Mouse (Mus musculus) brain, embryonic 14.5 days (tissue): ENCODE results near the gene Htr1d.

Experiments used
- CTCF ChIP-seq: fragments of 200-500 bp; IDR thresholded peaks from 2 replicates; pipeline ENCODE4 v1.5.1; 2012; ENCODE audit warnings: inconsistent platforms, mild to moderate bottlenecking, moderate library complexity, borderline replicate concordance; ENCODE audit not compliant: insufficient read depth, insufficient read length; ENCODE audit errors: extremely low read depth
- POLR2A ChIP-seq: fragments of 200-500 bp; IDR thresholded peaks from 2 replicates; pipeline ENCODE4 v1.6.1; 2012; ENCODE audit warnings: mild to moderate bottlenecking, inconsistent platforms, borderline replicate concordance; ENCODE audit not compliant: poor library complexity, insufficient read depth, insufficient read length, severe bottlenecking; ENCODE audit errors: extremely low read depth

GRCm38 (mm10) chr4:136469941-136470346 lies 46.6 kb downstream of the Htr1d start:
- TF ChIP-seq CTCF (no peak), POLR2A (no peak)
